Mouse (Mus musculus) heart, embryonic 12.5 days (tissue): ENCODE measurements at regions not wholly inside any gene's neighbourhood (a gene's known extent, or its start where the extent isn't known, plus 50 kb on each side); places are given as distances from the start of the nearest gene placed in this dataset.
A peak's percentile ranks its signal among the peaks of the same experiment; 100 is the strongest.

ENCODE experiments used
- ATAC-seq: fragments of 200-750 bp; cut with Nextera tagmentation; 2 replicates; pipeline ENCODE4 v1.8.0; 2017; ENCODE audit warnings: moderate TSS enrichment, moderate library complexity; ENCODE audit not compliant: insufficient number of reproducible peaks, low FRiP score
- H3K27ac ChIP-seq: fragments of 300-500 bp; sonication (generic); 2 replicates; pipeline ENCODE4 v1.5.1; 2016; ENCODE audit warnings: mild to moderate bottlenecking, moderate library complexity; ENCODE audit not compliant: poor library complexity, severe bottlenecking
- H3K27me3 ChIP-seq: fragments of 300-500 bp; sonication (generic); replicated peaks from 2 replicates; pipeline ENCODE4 v1.6.1; 2016; ENCODE audit warnings: mild to moderate bottlenecking, moderate library complexity
- H3K36me3 ChIP-seq: fragments of 300-500 bp; sonication (generic); 2 replicates; pipeline ENCODE4 v1.6.1; 2016; ENCODE audit warnings: mild to moderate bottlenecking, moderate library complexity
- H3K4me1 ChIP-seq: fragments of 300-500 bp; sonication (generic); replicated peaks from 2 replicates; pipeline ENCODE4 v1.6.1; 2016; ENCODE audit warnings: mild to moderate bottlenecking
- H3K4me2 ChIP-seq: fragments of 300-500 bp; sonication (generic); 2 replicates; pipeline ENCODE4 v1.6.1; 2016; ENCODE audit warnings: mild to moderate bottlenecking, moderate library complexity
- H3K4me3 ChIP-seq: fragments of 300-500 bp; sonication (generic); 2 replicates; pipeline ENCODE4 v1.5.1; 2016; ENCODE audit warnings: mild to moderate bottlenecking
- H3K9ac ChIP-seq: fragments of 300-500 bp; sonication (generic); 2 replicates; pipeline ENCODE4 v1.6.1; 2016; ENCODE audit warnings: mild to moderate bottlenecking, moderate library complexity
- H3K9me3 ChIP-seq: fragments of 300-500 bp; sonication (generic); replicated peaks from 2 replicates; pipeline ENCODE4 v1.6.1; 2016; ENCODE audit warnings: mild to moderate bottlenecking, moderate library complexity
- WGBS: fragments of 180-500 bp; shearing (Covaris S2); methylation state at CpG from one replicate; pipeline ENCODE4 v1.1.7; 2016; 5-methylcytosine and 5-hydroxymethylcytosine counted together

DNA sequence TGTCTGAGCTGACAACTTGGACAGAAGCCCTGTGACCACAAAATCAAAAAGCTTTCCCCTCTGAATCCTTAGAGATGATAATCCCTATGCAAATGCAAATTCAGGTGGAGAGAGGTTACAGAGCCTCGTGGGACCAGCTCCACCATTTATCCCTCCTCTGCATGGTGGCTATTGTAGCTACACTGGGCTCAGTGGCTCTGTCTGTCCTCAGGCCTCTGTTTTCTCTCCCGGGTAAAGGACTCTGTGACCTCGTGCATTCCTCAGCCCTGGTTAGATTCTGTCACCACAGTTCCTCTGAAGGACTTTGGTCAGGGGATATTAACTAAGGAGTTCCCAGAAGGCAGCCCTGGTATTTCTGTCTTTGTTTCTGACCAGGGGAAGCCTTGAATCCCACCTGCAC is 452.3 kb downstream of the Vrk1 start:
- no peaks in the 10 kb centered on the region for H3K9me3 ChIP-seq
- no peak overlapping the region for H3K27ac ChIP-seq
- H3K4me2 ChIP-seq = no peak overlapping the region
- no peak for ATAC-seq
- H3K9ac ChIP-seq = no peak overlapping the region
- no peaks in the 10 kb centered on the region for H3K4me1 ChIP-seq
- no peak overlapping the region for H3K4me3 ChIP-seq
- H3K36me3 ChIP-seq = no peaks in the 10 kb centered on the region
- 21% methylated on average over 3 of the region's 3 CpGs for WGBS
- 0 out of 2 replicates have a peak, but pooled peaks cover 2% of the 10 kb centered on the region for H3K27me3 ChIP-seq

DNA sequence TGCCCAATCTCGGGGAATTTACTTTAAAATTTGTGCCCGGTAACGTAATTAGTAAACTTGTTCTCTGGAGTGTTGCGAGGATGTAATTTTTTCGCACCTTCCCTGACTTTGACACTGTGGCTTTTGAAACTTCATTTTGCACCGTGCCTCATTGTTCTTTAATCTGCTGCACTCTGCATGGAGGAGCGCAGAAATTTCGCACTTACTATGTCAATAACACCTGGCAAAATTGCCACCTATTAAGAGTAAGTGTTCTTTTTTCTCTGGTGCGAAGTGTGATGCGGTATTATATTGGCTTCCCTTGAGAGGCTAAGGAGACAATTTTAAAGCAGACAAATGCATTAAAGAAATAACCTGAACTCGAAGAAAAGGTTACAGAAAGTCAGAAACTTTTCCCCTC is 454.7 kb downstream of the Vrk1 start:
- Histone ChIP-seq H3K27ac (no peak overlapping the region), H3K4me1 (no peaks in the 10 kb centered on the region), H3K27me3 (no peaks in the 10 kb centered on the region), H3K9ac (no peak overlapping the region), H3K4me2 (no peak overlapping the region), H3K9me3 (no peaks in the 10 kb centered on the region), H3K4me3 (no peak overlapping the region), H3K36me3 (no peaks in the 10 kb centered on the region)
- 24% methylated on average over 11 of the region's 11 CpGs for WGBS
- no peak for ATAC-seq

DNA sequence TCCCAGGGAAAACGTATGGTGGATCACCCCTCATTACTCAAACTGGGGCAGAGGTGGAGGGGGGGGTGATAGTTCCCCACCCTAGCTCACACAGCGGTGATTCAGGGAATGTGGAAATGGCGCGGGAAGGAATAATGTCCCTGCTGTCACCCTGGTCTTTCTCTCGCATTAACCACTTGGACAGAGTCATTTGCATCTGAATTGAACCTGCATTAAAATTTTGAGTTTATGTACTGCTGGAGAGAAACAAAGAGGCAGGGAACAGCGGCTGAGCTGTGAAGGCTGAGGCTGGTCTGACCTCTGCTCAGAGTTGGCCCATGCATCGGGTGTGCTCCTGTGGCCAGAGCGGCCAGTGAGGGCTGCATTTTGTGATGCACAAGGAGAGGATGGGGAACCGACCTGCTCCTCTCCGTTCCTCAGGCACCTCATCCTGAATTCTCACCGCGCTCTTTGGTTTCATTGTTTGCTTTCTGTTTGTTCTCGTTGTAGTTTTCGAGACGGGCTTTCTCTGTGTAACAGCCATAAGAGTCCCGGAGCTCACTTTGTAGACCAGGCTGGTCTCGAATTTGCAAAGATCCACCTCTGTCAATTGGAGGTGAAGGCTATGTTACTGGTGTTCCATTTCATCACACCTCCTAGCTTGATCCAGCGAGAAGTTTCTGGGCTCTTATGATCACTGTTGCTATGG is 458.3 kb downstream of the Vrk1 start:
- no peaks in the 10 kb centered on the region for H3K9me3 ChIP-seq
- no peaks in the 10 kb centered on the region for H3K27me3 ChIP-seq
- no peaks in the 10 kb centered on the region for H3K4me1 ChIP-seq
- 69% methylated on average over 18 of the region's 18 CpGs for WGBS
- H3K36me3 ChIP-seq = no peaks in the 10 kb centered on the region
- no peak overlapping the region for H3K4me2 ChIP-seq
- no peak for ATAC-seq
- no peak overlapping the region for H3K27ac ChIP-seq
- no peak overlapping the region for H3K4me3 ChIP-seq
- no peak overlapping the region for H3K9ac ChIP-seq

DNA sequence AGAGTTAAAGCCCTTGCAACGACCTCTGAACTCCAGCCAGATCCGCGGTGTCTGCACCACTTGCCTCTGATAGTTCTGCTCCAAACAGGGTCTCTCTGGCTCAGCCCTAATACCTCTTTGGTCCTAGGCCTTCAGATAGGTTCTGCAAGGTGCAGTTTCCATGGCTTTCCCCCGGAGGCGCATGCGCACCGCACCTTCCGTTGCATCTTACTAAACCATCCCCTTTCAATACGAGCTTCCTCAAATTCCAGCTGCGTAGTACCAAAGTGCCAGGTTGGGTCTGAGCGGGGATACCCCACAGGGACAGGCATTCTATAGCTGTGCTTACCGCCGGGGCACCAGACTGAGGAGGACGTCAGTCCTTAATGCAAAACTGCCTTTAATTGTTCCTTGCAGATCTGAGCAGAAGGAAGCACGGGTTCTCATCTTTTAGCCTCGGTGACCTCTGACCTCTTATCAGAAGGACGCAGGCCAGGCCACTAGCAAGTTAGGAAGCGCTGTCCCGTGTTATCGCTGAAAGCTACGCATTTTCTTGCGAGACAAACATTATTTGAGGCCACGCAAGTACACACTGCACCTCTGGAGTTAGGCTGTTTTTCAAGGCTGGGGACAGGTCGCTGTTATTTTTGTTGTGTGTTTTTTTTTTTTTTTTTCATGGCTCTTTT is 464.6 kb downstream of the Vrk1 start:
- no peaks in the 10 kb centered on the region for H3K9me3 ChIP-seq
- H3K36me3 ChIP-seq = no peaks in the 10 kb centered on the region
- H3K27ac ChIP-seq = no peak overlapping the region
- H3K4me2 ChIP-seq = peak overlapping the region; percentile 55
- H3K4me3 ChIP-seq = peak overlapping the region; percentile 18
- H3K9ac ChIP-seq = no peak overlapping the region
- H3K27me3 ChIP-seq = peaks cover 35% of the 10 kb centered on the region
- 8% methylated on average over 24 of the region's 24 CpGs for WGBS
- peak; percentile 75 for ATAC-seq
- peaks cover 6% of the 10 kb centered on the region for H3K4me1 ChIP-seq

DNA sequence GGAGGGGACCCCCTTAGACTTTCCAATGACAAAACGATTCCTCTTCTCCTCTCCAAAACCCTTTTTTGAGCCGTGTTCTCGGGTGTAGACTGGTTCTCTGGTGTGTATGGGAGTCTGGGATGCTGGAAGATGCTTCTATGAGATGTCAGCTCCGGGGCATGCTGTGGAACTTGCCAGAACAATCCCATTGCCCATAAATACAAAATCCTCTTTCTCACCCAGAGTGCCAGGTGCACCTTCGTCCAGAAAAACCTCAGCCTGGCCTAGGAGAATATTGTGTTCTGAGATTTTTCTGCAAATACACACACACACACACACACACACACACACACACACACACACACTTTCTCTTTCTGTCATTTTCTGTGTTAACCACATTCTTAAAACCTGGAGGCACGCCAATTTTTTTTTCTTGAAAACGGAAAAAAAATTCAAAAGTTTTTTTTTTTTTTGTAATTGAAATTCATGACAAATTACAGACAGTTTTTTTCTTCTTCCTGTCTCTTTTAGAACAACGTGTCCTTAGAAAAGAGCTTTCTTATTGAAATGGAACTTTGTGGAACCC is 465.5 kb downstream of the Vrk1 start:
- Histone ChIP-seq H3K4me2 (no peak overlapping the region), H3K27ac (no peak overlapping the region), H3K4me3 (no peak overlapping the region), H3K27me3 (peaks cover 43% of the 10 kb centered on the region), H3K9me3 (no peaks in the 10 kb centered on the region), H3K9ac (no peak overlapping the region), H3K36me3 (no peaks in the 10 kb centered on the region), H3K4me1 (peaks cover 6% of the 10 kb centered on the region)
- ATAC-seq = no peak
- WGBS = 73% methylated on average over 8 of the region's 8 CpGs

DNA sequence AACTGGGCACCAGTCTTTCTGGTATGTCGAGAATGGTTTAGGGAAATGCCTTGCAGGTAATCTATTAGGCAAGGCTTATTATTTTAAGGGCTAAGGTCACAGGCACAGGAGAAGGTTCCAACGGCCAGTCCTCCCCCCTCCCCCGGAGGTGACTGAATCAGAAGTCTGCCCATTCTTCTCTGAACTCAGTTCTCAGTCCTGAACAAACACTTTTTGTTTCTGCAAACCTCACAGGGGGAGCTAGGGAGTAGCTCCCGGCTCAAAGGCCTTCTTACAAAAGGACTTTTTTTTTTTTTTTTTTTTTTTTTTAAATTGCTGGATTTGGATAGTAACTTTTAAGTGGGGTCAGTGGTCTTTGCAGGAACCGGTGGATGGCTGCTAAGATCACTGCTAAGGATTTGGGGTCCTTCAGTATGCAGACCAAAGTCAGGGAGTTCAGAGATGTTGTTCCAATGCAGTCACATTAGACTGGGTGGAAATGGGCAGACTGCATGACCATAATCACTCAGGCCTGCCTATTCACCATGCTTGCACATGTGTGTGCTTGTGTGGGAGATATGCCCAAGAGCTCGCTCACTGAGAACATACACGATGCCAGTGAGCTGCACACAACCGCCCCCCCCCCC is 467.1 kb downstream of the Vrk1 start:
- Histone ChIP-seq H3K27me3 (peaks cover 59% of the 10 kb centered on the region), H3K27ac (no peak overlapping the region), H3K9ac (no peak overlapping the region), H3K36me3 (no peaks in the 10 kb centered on the region), H3K4me1 (peaks cover 6% of the 10 kb centered on the region), H3K4me3 (no peak overlapping the region), H3K4me2 (no peak overlapping the region), H3K9me3 (no peaks in the 10 kb centered on the region)
- 31% methylated on average over 8 of the region's 8 CpGs for WGBS
- ATAC-seq = no peak

DNA sequence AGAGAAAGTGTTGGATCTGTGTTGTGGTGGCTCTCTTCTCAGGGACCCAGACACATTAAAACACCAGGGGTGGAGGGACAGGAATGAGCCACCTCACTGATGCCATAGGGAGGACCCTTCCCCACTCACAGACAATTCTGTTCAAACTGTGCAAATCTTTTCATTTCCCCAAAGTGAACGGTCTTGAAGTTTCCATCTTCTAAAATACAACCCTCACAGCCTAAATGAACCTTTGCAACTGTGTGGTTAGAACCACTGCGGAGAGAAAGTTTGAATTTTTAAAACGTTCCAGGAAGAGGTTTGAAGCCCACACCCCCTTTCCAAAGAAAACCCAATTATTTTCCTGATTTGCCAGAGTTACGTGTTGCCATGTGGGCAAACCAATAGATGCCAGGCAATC is 467.7 kb downstream of the Vrk1 start:
- H3K4me2 ChIP-seq = no peak overlapping the region
- no peak overlapping the region for H3K27ac ChIP-seq
- peaks cover 65% of the 10 kb centered on the region for H3K27me3 ChIP-seq
- no peak overlapping the region for H3K4me3 ChIP-seq
- 27% methylated on average over 4 of the region's 4 CpGs for WGBS
- no peak for ATAC-seq
- no peaks in the 10 kb centered on the region for H3K9me3 ChIP-seq
- H3K9ac ChIP-seq = no peak overlapping the region
- no peaks in the 10 kb centered on the region for H3K36me3 ChIP-seq
- peaks cover 8% of the 10 kb centered on the region for H3K4me1 ChIP-seq

DNA sequence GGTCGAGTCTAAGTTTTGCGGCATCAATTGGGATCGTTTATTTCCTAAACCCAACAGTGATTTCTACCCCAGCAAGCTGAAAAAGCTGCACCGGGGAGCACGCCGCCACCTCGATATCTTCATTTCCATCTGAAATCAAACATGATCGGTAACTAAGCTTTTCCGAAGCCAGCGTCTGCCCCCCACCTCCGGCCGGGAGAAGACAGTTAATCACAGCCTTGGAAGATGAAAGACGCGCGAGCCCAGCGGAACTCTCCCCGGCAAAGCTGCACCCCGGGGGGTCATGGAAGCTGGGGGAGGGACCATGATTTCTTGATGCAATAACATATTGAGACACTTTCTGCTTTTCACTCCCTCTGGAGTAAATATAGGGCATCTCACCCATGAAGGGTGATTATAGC is 468.4 kb downstream of the Vrk1 start:
- Histone ChIP-seq H3K4me2 (peak overlapping the region; percentile 27), H3K4me1 (peaks cover 13% of the 10 kb centered on the region), H3K4me3 (no peak overlapping the region), H3K27ac (no peak overlapping the region), H3K9me3 (no peaks in the 10 kb centered on the region), H3K27me3 (peaks cover 68% of the 10 kb centered on the region), H3K9ac (no peak overlapping the region), H3K36me3 (no peaks in the 10 kb centered on the region)
- under 1% methylated on average over 18 of the region's 18 CpGs for WGBS
- no peak for ATAC-seq

DNA sequence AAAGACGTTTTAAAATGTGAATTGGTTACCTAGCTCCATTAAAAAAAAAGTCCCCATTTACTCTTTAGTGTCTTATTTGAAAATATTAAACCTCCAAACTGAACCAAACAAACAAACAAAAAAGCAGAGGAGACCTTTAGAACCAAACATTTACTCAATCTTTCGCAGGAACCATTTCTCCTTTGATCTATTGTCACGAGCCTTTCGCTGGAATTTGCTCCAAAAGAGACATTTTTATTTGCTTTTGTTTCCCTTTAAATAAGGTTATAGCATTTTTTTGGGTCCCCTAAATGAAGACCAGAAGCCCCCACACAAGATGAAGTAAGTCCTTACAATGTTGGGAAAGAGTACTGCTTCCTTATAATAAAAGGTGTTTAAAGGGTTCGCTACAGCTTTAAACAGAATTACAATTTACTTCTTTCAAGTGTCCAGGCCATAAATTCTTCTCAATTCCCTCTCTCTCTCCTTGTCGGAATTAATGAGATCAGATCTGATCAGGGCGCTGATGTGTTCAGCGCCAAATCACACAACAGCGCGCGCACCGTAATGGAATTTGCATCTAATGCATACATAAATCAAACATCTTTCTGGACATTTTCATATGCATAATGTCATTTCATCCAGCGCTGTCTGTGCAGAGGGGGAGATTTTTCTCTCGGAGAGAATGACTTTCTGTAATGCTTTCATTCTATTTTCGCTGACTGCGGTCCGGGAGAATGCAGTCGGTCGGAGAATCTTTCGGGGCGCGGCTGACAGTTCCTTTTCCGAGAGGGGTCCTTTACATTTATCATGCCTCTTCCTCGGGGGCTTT is 469.2 kb downstream of the Vrk1 start:
- no peak for ATAC-seq
- no peaks in the 10 kb centered on the region for H3K9me3 ChIP-seq
- H3K4me2 ChIP-seq = peak overlapping the region; percentile 56
- H3K27me3 ChIP-seq = peaks cover 62% of the 10 kb centered on the region
- WGBS = 1% methylated on average over 24 of the region's 24 CpGs
- peaks cover 13% of the 10 kb centered on the region for H3K4me1 ChIP-seq
- H3K27ac ChIP-seq = no peak overlapping the region
- no peaks in the 10 kb centered on the region for H3K36me3 ChIP-seq
- peak overlapping the region; percentile 29 for H3K4me3 ChIP-seq
- H3K9ac ChIP-seq = no peak overlapping the region

DNA sequence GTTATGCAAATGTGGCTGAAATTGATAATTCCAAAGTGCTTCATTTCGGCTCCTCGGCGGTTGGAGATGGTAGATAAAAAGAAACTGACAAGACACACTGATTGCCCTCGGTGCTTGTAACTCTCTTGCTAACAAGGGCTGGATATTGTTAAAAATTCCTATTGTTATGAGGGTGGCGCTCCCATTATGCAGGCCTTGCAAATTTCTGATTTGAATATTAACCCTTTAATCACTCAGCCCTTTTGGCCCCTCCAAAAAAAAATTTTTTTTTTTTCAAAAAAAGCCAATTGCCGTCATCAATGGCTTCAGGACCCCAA is 469.8 kb downstream of the Vrk1 start:
- H3K4me3 ChIP-seq = peak overlapping the region; percentile 29
- ATAC-seq = no peak
- WGBS = 14% methylated on average over 6 of the region's 6 CpGs
- H3K4me2 ChIP-seq = peak overlapping the region; percentile 56
- H3K9me3 ChIP-seq = no peaks in the 10 kb centered on the region
- H3K27ac ChIP-seq = no peak overlapping the region
- H3K36me3 ChIP-seq = no peaks in the 10 kb centered on the region
- H3K4me1 ChIP-seq = peaks cover 7% of the 10 kb centered on the region
- peaks cover 62% of the 10 kb centered on the region for H3K27me3 ChIP-seq
- no peak overlapping the region for H3K9ac ChIP-seq
